Mouse (Mus musculus) CD4-positive, CD25-positive, alpha-beta regulatory T cell (primary cell): ENCODE results near the gene Dzip3. TPM values are rescaled to one million over a fixed set of nuclear protein-coding genes. Genes with fewer than 3 reads are reported as not detected.

ENCODE experiments used
- polyA plus RNA-seq: library from polyadenylated mRNA; unstranded; fragments of 100-300 nt; shearing (Covaris generic); gene quantifications from one replicate; pipeline ENCODE4 v1.2.1, GENCODE M21; 2017

Gene Dzip3
- 6.8 TPM for polyA plus RNA-seq

DNA sequence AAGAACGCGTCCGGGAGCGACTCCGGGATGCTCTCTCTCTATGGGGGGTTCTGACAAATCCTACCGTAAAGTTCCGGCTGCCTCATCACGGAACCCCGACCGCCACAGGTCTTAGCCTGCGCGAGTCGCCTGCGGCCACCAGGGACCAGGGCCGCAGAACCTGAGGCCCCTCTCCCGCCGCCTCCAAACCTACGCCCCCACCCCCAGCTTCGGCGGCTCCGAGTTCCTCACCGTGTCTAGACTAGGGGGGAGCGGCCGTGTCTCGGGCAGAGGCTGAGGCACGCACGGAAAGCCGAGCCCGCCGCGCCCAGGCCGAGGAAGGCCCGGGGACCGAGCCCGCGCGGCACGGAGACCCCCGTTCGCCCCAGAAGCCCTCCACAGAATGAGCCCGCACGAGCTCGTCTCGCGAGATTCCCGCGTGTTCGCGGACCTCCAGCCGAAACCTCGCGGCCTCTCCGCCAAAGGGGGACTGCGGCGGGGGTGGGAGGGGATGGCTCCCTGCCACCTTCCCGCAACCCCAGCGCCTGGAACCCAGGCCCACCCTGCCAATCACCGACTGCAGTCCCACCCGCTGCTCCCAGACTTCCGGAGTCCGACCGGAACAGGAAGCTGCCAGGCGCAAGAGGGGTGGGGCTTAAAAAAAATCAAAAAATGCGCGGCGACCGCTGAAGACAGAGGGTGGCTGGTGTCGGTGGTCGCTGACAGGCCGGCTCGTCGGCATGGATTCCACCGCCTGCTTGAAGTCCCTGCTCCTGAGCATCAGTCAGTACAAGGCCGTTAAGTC lies at the start of gene Dzip3, which contains the start of gene Cip2a:
Gene Dzip3 (minus strand): TSS at position 607 of the 784 bp plus-strand sequence.
Gene Cip2a (plus strand): TSS at position 627 of the 784 bp plus-strand sequence.

Other genes starting within 250 kb of the Dzip3 start
- gene Trat1, start 222.1 kb downstream of the Dzip3 start, polyA plus RNA-seq, result 122 TPM
- not detected for gene Retnlb, start 177.3 kb downstream of the Dzip3 start, polyA plus RNA-seq
- gene Retnla, start 151.6 kb downstream of the Dzip3 start, polyA plus RNA-seq, result not detected
- gene Retnlg, start 121.5 kb downstream of the Dzip3 start, polyA plus RNA-seq, result not detected
- gene Cip2a, start within 50 bp of the Dzip3 start, polyA plus RNA-seq, result 2.8 TPM
- gene Myh15, start 63.3 kb upstream of the Dzip3 start, polyA plus RNA-seq, result 0.20 TPM